In the genomic region with DNA sequence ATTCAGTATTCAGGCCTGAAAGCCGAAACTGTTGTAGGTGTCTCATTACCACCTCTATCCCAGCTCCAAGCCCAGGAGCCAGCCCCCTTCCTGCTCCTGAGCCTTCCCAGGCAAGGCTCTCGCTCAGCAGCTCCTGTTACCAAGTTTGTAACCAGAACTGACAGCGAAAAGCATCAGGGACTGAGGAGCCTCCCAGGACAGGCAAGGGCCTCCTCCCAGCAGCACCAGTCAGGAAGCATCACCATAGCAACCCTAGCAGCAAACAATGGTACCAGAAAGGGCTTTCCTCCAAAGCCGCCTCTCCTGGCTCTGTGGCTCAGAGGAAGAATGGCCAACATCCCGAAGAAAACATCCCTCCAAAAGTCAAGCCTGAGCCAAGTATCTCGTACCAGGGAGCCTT, we compare ENCODE assay signal across 8 mouse cellular contexts. TPM values are rescaled to one million over a fixed set of nuclear protein-coding genes. Genes with fewer than 3 reads are reported as not detected.
DNase-seq lines count a peak whose midpoint lies in the region; ATAC-seq and TF ChIP-seq lines count a peak whose summit lies in the region.

A gene (plus strand): TSS at position 265 of the 400 bp plus-strand sequence.
A gene (plus strand): TSS at position 312 of the 400 bp plus-strand sequence.

- no peak for ATAC-seq in liver, postnatal 0 days

- H3K27ac ChIP-seq in liver, postnatal 0 days (ENCODE audit: low read depth), result no peak within 1 kb of the TSS

- H3K4me1 ChIP-seq in liver, postnatal 0 days (ENCODE audit: insufficient read depth), result 0 out of 2 replicates have a peak, but pooled peaks cover under 1% of the 10 kb centered on the region

- WGBS in liver, postnatal 0 days (ENCODE audit: insufficient replicate concordance), result 75% methylated on average over 6 of the region's 6 CpGs

- no peak for TF ChIP-seq POLR2A in myocyte (IDR thresholded peaks at IDR 0.05; ENCODE audit: insufficient read length, low read depth)

- H3K4me2 ChIP-seq in myocyte (ENCODE audit: low read depth), result no peak within 1 kb of the TSS
- no peak within 1 kb of the TSS for H3K4me2 ChIP-seq in liver, postnatal 0 days (ENCODE audit: low read depth, low read length)

- no peak for TF ChIP-seq CTCF in liver, postnatal 0 days (IDR thresholded peaks at IDR 0.05; ENCODE audit: low read depth)

- H3K4me3 ChIP-seq in myocyte, result no peak within 1 kb of the TSS
- H3K4me3 ChIP-seq in liver, postnatal 0 days (ENCODE audit: low read depth, low read length), result no peak within 1 kb of the TSS

- no peaks in the 10 kb centered on the region for H3K79me2 ChIP-seq in myocyte (ENCODE audit: control insufficient read depth, insufficient read depth)

- no peak for TF ChIP-seq EP300 in liver, postnatal 0 days (IDR thresholded peaks at IDR 0.05; ENCODE audit: low read depth)

- H3ac ChIP-seq in myocyte (ENCODE audit: control insufficient read depth, insufficient read length), result no peak within 1 kb of the TSS

- peaks cover 10% of the 10 kb centered on the region for H3K36me3 ChIP-seq in myocyte (ENCODE audit: control insufficient read depth, insufficient read depth)
- peaks cover 41% of the 10 kb centered on the region for H3K36me3 ChIP-seq in liver, postnatal 0 days (replicated peaks; ENCODE audit: insufficient read depth, low read length)

- peak; percentile 40 to 43 for DNase-seq in right cerebral cortex, adult 2 months (ENCODE audit: low spot score in 2 of 2)
- DNase-seq in right cerebral cortex, postnatal 14 days, result no peak
- DNase-seq in heart, adult 9 months (ENCODE audit: low spot score in 2 of 2), result peak; percentile 42 to 66
- DNase-seq in kidney, postnatal 14 days, result peak; percentile 52
- DNase-seq in liver, postnatal 0 days, result no peak
- DNase-seq in spleen, postnatal 36 days (ENCODE audit: low spot score in 2 of 2), result no peak
- DNase-seq in cerebellum, adult 8-10 months, result no peak

- no peaks in the 10 kb centered on the region for H3K9me3 ChIP-seq in liver, postnatal 0 days (ENCODE audit: low read length)

- H3K27me3 ChIP-seq in myocyte (ENCODE audit: control insufficient read depth, insufficient read depth, insufficient read length), result no peaks in the 10 kb centered on the region
- no peaks in the 10 kb centered on the region for H3K27me3 ChIP-seq in liver, postnatal 0 days (ENCODE audit: insufficient read depth, low read length)

- H3K9ac ChIP-seq in liver, postnatal 0 days (replicated peaks), result no peak within 1 kb of the TSS

TF ChIP-seq in myocyte, 11 proteins besides CTCF, POLR2A, EP300 and RAD21:
- TF ChIP-seq POLR2AphosphoS2 (IDR thresholded peaks at IDR 0.05; ENCODE audit: insufficient read length, low read depth), result peak; percentile 13
- TF ChIP-seq SRF (IDR thresholded peaks at IDR 0.05; ENCODE audit: control insufficient read depth, insufficient read length, low read depth), result no peak
- TF ChIP-seq MYOD1 (IDR thresholded peaks at IDR 0.05; ENCODE audit: control insufficient read depth in 1 of 3, insufficient read length in 2 of 3, low read depth in 2 of 3), result no peak

RNA-seq across cellular contexts. Expression of the first gene that starts in this region (rescaled TPM):
- 0.13 TPM for polyA plus RNA-seq in myocyte (2012; fragmentation: generic; extraction: Trizol)
- polyA plus RNA-seq in liver, postnatal 0 days (2015; fragmentation: Nextera tagmentation; extraction: Ambion mirVana), result not detected in 2 replicates

RNA-seq across cellular contexts. Expression of the second gene that starts in this region (rescaled TPM):
- not detected for polyA plus RNA-seq in myocyte (2012; fragmentation: generic; extraction: Trizol)
- polyA plus RNA-seq in liver, postnatal 0 days (2015; fragmentation: Nextera tagmentation; extraction: Ambion mirVana), result not detected in 2 replicates

Comparison
In these comparisons a context has a peak if more than half of its experiments do, and no peak if none do; other contexts are left out.
1. DNase-seq: peak in right cerebral cortex, adult 2 months (2 of 2), heart, adult 9 months (2 of 2) and kidney, postnatal 14 days (single experiment); none in right cerebral cortex, postnatal 14 days (single experiment), liver, postnatal 0 days (single experiment), spleen, postnatal 36 days (0 of 2) and cerebellum, adult 8-10 months (single experiment).